Mouse (Mus musculus) limb, embryonic 15.5 days (tissue): ENCODE results near the gene Slc47a1. TPM values are rescaled to one million over a fixed set of nuclear protein-coding genes. Genes with fewer than 3 reads are reported as not detected.
"Not testable (repeated sequence)": the region's sequence is repeated elsewhere in the genome, so short reads cannot be mapped to it uniquely, and the experiment has no call there.

ENCODE experiments used
- ATAC-seq: fragments of 200-750 bp; cut with Nextera tagmentation; 2 replicates; pipeline ENCODE4 v1.8.0; 2017; ENCODE audit warnings: low read depth, moderate TSS enrichment; ENCODE audit not compliant: insufficient number of reproducible peaks, low FRiP score, low TSS enrichment
- H3K27ac ChIP-seq: fragments of 300-500 bp; sonication (generic); 2 replicates; pipeline ENCODE4 v1.5.1; 2015; ENCODE audit warnings: moderate library complexity, mild to moderate bottlenecking, inconsistent platforms
- H3K27me3 ChIP-seq: fragments of 300-500 bp; sonication (generic); 2 replicates; pipeline ENCODE4 v1.6.1; 2015; ENCODE audit warnings: inconsistent platforms
- H3K36me3 ChIP-seq: fragments of 300-500 bp; sonication (generic); 2 replicates; pipeline ENCODE4 v1.6.1; 2015; ENCODE audit warnings: inconsistent platforms
- H3K4me1 ChIP-seq: fragments of 300-500 bp; sonication (generic); 2 replicates; pipeline ENCODE4 v1.6.1; 2015; ENCODE audit warnings: inconsistent platforms
- H3K4me2 ChIP-seq: fragments of 300-500 bp; sonication (generic); 2 replicates; pipeline ENCODE4 v1.6.1; 2015; ENCODE audit warnings: mild to moderate bottlenecking, inconsistent platforms
- H3K4me3 ChIP-seq: fragments of 300-500 bp; sonication (generic); 2 replicates; pipeline ENCODE4 v1.5.1; 2015; ENCODE audit warnings: mild to moderate bottlenecking, inconsistent platforms
- H3K9ac ChIP-seq: fragments of 300-500 bp; sonication (generic); 2 replicates; pipeline ENCODE4 v1.6.1; 2015; ENCODE audit warnings: inconsistent platforms
- H3K9me3 ChIP-seq: fragments of 300-500 bp; sonication (generic); 2 replicates; pipeline ENCODE4 v1.6.1; 2016; ENCODE audit warnings: inconsistent platforms
- WGBS: fragments of 180-500 bp; shearing (Covaris S2); methylation state at CpG from one replicate; pipeline ENCODE4 v1.1.7; 2015; 5-methylcytosine and 5-hydroxymethylcytosine counted together
- polyA plus RNA-seq: library from polyadenylated mRNA; unstranded; fragments of >200 nt; fragmentation: Nextera tagmentation; extraction: Ambion mirVana; gene quantifications from 2 replicates; pipeline ENCODE4 v1.2.1, GENCODE M21; 2015

The Slc47a1 gene
- 0.97 and 1.6 TPM in 2 replicates for polyA plus RNA-seq

GRCm38 (mm10) chr11:61377881-61378613 is at the start of gene Slc47a1:
Slc47a1 (minus strand) TSS chr11:61378345.
- H3K9ac ChIP-seq, result no peak within 1 kb of the TSS
- ATAC-seq, result peak; percentile 40; the same call in 1 of the 2 replicates
- WGBS, result 15% methylated on average over 39 of the region's 39 CpGs

GRCm38 (mm10) chr11:61419253-61419652 is 41.1 kb upstream of the Slc47a1 start:
- no peaks in the 10 kb centered on the region for H3K27me3 ChIP-seq
- H3K27ac ChIP-seq, result no peak overlapping the region
- no peak overlapping the region for H3K4me2 ChIP-seq
- H3K9ac ChIP-seq, result no peak overlapping the region
- no peaks in the 10 kb centered on the region for H3K36me3 ChIP-seq
- ATAC-seq, result no peak
- no peak overlapping the region for H3K4me3 ChIP-seq
- no peaks in the 10 kb centered on the region for H3K9me3 ChIP-seq
- WGBS, result 89% methylated on average over 6 of the region's 6 CpGs
- H3K4me1 ChIP-seq, result no peaks in the 10 kb centered on the region

More at GRCm38 (mm10) chr11:61377881-61378613, at the start of gene Slc47a1:
- Histone ChIP-seq H3K27me3 (peaks cover 45% of the 10 kb centered on the region), H3K27ac (no peak within 1 kb of the TSS), H3K9me3 (no peaks in the 10 kb centered on the region), H3K36me3 (no peaks in the 10 kb centered on the region), H3K4me1 (peaks cover 8% of the 10 kb centered on the region), H3K4me2 (peak within 1 kb of the TSS; percentile 56), H3K4me3 (peak within 1 kb of the TSS; percentile 32)

- Histone ChIP-seq H3K9ac (no peak overlapping the region), H3K27me3 (no peaks in the 10 kb centered on the region), H3K4me2 (no peak overlapping the region), H3K4me3 (no peak overlapping the region), H3K36me3 (no peaks in the 10 kb centered on the region), H3K9me3 (no peaks in the 10 kb centered on the region), H3K27ac (no peak overlapping the region), H3K4me1 (no peaks in the 10 kb centered on the region)
- 0 out of 2 replicates have a peak, but pooled peaks have one; percentile 55 for ATAC-seq
- 24% methylated on average over 6 of the region's 6 CpGs for WGBS
Measured at GRCm38 (mm10) chr11:61417945-61418551, 39.9 kb upstream of the Slc47a1 start.

- H3K4me3 ChIP-seq, H3K9me3 ChIP-seq, ATAC-seq, H3K4me1 ChIP-seq, H3K9ac ChIP-seq, H3K4me2 ChIP-seq, H3K27ac ChIP-seq, H3K36me3 ChIP-seq, H3K27me3 ChIP-seq: not testable (repeated sequence)
- 84% methylated on average over 17 of the region's 17 CpGs for WGBS
Measured at GRCm38 (mm10) chr11:61416540-61416939, 38.4 kb upstream of the Slc47a1 start.

DNA sequence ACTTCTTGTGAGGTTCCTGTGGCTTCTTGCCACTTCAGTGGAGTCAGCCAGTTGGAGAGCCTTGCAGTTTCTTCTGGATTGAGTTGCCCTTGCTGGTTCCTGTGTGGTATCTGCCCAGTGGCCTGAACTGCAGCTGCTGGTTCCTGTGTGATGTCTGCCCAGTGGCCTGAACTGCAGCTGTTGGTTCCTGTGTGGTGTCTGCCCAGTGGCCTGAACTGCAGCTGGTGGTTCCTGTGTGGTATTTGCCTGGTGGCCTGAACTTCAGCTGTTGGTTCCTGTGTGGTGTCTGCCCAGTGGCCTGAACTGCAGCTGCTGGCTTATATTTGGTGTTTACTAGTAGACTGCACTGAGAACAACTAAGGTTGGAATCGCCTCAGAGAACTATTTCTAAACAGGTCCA is 37.3 kb upstream of the Slc47a1 start:
- Histone ChIP-seq H3K4me2 (no peak overlapping the region), H3K27me3 (no peaks in the 10 kb centered on the region), H3K9me3 (no peaks in the 10 kb centered on the region), H3K36me3 (no peaks in the 10 kb centered on the region), H3K4me1 (peaks cover 4% of the 10 kb centered on the region; the same call in 1 of the 2 replicates), H3K9ac (no peak overlapping the region), H3K27ac (no peak overlapping the region), H3K4me3 (no peak overlapping the region)
- WGBS, result 80% methylated on average over 1 of the region's 1 CpGs
- ATAC-seq, result no peak

- H3K36me3 ChIP-seq, result no peaks in the 10 kb centered on the region
- H3K27ac ChIP-seq, result no peak overlapping the region
- H3K27me3 ChIP-seq, result no peaks in the 10 kb centered on the region
- H3K9me3 ChIP-seq, result no peaks in the 10 kb centered on the region
- no peak overlapping the region for H3K4me2 ChIP-seq
- H3K4me3 ChIP-seq, result no peak overlapping the region
- no peak for ATAC-seq
- H3K9ac ChIP-seq, result no peak overlapping the region
- peaks cover 4% of the 10 kb centered on the region; the same call in 1 of the 2 replicates for H3K4me1 ChIP-seq
- WGBS, result 82% methylated on average over 3 of the region's 3 CpGs
Measured at GRCm38 (mm10) chr11:61414560-61414959, 36.4 kb upstream of the Slc47a1 start.

- Histone ChIP-seq H3K9ac (no peak overlapping the region), H3K4me2 (no peak overlapping the region), H3K4me3 (no peak overlapping the region), H3K4me1 (peaks cover 4% of the 10 kb centered on the region; the same call in 1 of the 2 replicates), H3K9me3 (no peaks in the 10 kb centered on the region), H3K36me3 (no peaks in the 10 kb centered on the region), H3K27ac (no peak overlapping the region), H3K27me3 (no peaks in the 10 kb centered on the region)
- WGBS, result 74% methylated on average over 5 of the region's 5 CpGs
- no peak for ATAC-seq
Measured at GRCm38 (mm10) chr11:61413411-61413810, 35.3 kb upstream of the Slc47a1 start.

DNA sequence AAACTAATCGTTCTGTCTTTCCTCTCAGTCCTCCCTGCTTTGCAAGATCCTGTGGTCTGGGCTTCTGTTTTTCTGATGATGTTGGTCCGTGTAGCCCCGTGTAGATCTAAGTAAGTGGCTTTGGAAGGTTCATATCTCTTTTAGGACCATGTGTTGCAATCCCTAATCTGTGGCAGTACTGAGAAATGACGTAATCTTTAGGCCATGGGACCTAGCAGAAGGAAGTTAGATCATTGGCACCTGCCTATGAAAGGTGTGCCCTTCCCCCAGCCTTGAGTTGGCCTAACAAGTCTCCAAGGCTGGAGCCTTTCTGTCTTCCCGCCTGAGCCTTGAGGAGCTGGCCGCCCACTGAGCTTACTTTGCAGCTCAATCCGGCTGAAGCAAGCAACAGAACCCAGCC is 33.7 kb upstream of the Slc47a1 start:
- Histone ChIP-seq H3K4me1 (peaks cover 7% of the 10 kb centered on the region; the same call in 1 of the 2 replicates), H3K9me3 (no peaks in the 10 kb centered on the region), H3K4me2 (no peak overlapping the region), H3K27ac (no peak overlapping the region), H3K27me3 (no peaks in the 10 kb centered on the region), H3K9ac (no peak overlapping the region), H3K4me3 (no peak overlapping the region), H3K36me3 (no peaks in the 10 kb centered on the region)
- 41% methylated on average over 7 of the region's 7 CpGs for WGBS
- ATAC-seq, result no peak

DNA sequence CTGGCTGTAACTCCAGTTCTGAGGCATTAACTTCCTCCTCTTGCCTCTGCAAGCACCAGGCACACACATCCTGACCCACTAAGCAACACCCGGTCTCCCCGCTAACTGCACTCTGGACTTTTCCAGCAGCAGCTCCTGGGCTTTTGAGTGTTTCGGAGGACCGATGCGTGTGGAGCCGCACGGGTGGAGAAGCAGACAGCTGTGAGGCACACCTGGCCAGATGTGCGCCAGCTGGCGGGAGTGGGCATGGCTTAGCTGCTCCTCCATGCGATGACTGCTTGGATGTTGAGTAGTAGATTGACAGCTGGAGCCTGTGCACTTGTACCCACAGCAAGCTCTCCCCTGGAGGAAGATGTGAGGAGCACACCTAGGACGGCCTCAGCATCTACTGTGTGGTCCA is 33.1 kb upstream of the Slc47a1 start:
- Histone ChIP-seq H3K36me3 (no peaks in the 10 kb centered on the region), H3K27ac (no peak overlapping the region), H3K9ac (no peak overlapping the region), H3K4me1 (peaks cover 7% of the 10 kb centered on the region; the same call in 1 of the 2 replicates), H3K9me3 (no peaks in the 10 kb centered on the region), H3K4me3 (no peak overlapping the region), H3K27me3 (no peaks in the 10 kb centered on the region), H3K4me2 (no peak overlapping the region)
- no peak for ATAC-seq
- 62% methylated on average over 11 of the region's 11 CpGs for WGBS

GRCm38 (mm10) chr11:61410129-61410528 is 32.0 kb upstream of the Slc47a1 start:
- Histone ChIP-seq H3K9ac (no peak overlapping the region), H3K9me3 (no peaks in the 10 kb centered on the region), H3K4me2 (no peak overlapping the region), H3K27ac (no peak overlapping the region), H3K27me3 (no peaks in the 10 kb centered on the region), H3K4me3 (no peak overlapping the region), H3K4me1 (peaks cover 7% of the 10 kb centered on the region; the same call in 1 of the 2 replicates), H3K36me3 (no peaks in the 10 kb centered on the region)
- no peak for ATAC-seq
- WGBS, result 0% methylated on average over 1 of the region's 1 CpGs

DNA sequence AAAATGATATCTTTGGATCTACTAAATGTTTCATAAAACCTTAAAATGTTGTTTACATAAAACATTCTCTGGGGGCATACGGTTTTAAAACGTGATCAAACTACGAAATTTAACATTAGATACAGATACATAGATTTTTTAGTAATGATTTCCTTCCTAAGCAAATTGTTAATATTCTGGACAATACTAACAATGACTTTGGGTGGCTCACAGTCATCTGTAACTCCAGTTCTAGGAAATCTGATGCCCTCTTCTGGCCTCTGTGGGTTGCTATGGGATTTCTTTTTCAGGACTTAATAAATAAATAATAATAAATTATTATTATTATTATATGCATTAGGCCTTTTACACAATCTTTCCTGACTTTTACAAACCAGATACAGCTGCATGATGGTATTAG is 30.9 kb upstream of the Slc47a1 start:
- Histone ChIP-seq H3K4me1 (peaks cover 7% of the 10 kb centered on the region; the same call in 1 of the 2 replicates), H3K27ac (no peak overlapping the region), H3K36me3 (no peaks in the 10 kb centered on the region), H3K27me3 (no peaks in the 10 kb centered on the region), H3K9ac (no peak overlapping the region), H3K9me3 (no peaks in the 10 kb centered on the region), H3K4me3 (peak overlapping the region; percentile 82), H3K4me2 (peak overlapping the region; percentile 55)
- ATAC-seq, result no peak
- 14% methylated on average over 3 of the region's 3 CpGs for WGBS
